Mouse (Mus musculus) adrenal gland, adult (tissue): ENCODE measurements around the gene Rexo4.

Experiments used
- DNase-seq, 2 experiments: peaks; one replicate each; pipeline ENCODE4 v3.0.0; 2022 to 2023; ENCODE audit warnings: low spot score in 1 of 2; ENCODE audit not compliant: inconsistent age in 2 of 2

Rexo4 gene

DNA sequence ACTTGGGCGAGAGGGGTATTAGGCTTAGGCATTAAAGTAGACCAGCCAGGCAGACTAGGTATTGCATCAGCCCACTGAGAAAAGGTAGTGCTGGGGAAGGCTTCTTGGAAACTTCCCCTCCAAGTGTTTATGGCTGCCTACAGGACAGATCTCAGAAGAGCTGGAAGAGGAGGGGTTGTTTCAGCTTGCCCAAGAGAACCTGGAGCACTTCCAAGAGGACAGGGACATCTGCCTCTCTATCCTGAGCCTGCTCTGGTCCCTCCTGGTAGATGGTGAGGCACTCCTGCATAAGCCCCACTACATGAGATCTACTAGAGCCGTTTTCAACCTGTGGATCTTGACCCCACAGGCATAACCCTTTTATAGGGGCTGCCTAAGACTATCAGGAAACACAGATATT, 13.8 kb downstream of the Rexo4 start:
- no peak for DNase-seq

DNA sequence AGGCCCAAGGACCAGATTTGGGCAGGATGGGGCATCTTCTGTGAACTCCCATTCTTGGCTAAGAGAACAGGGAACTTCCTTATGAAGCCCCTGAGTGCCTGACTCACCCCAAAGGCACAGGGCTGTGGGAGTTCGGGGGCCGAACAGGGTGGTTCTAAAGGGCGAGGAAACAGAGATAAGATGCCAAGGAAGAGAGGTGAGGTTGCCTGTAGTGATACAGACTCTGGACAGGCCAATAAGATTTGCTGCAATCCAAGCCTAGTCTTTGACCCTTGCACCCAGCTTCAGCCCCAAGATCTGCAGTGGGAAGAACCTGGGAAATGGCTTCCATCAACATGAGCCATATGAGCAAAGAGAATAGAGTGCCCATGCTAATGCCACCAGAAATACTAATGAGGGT, 20.9 kb downstream of the Rexo4 start:
- DNase-seq, result no peak

DNA sequence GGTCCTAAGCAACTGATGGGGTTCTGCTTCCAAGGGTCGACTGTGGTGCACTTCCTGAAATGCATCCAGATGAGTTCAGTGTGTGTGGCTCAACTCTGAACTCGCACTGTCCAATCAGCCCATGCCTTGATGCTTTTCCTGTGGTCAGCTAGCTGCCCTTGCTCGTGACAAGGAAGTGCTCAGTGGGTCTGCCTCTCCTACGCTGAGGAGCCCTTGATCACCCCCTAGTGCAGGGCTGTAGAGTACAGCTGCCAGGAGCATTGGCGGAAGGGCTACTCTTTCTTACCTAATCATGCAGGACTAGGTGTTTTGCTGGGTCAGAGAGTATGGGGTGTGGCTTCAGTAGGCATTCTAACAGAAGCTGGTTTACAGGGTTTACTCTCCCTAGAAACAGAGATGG, 22.6 kb downstream of the Rexo4 start:
- DNase-seq, result no peak

DNA sequence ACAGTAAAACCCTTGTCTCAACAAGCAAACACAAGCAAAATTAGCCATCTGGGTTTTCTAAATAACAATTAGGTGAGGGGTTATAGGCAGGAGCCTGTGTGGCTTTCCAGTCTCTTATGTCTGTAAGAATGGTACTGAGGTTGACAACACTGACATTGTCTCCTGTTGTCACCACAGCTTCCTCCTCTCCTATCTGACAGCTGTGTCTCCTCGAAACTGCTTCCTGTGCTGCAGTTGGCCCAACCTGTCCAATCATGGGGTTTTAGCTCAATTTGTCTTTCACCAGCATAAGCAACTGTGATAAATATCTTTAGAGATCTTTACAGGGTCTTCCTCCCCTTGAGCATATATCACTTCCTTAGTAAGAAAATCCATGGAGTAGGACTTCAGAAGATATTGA, 27.8 kb downstream of the Rexo4 start:
- peak in 1 of 2 experiments; percentile 66 for DNase-seq

DNA sequence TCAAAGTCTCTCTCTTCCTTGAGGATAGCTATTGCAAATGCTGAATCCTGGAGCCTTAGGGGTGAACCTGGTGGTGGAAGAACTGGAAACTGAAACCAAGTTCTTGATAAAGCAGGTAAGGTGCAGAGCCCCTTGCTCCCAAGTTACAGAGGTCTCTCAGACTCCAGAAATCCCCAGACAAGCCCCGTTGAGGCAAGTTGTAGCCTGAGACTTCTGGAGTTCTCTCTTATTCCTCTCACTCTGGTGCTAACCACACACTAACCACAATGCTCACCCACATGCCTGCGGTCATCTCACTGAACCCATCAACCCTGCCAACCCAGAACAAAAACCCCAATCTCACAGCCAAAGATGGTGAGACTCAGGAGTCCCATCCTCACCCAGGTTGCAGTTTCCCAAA, 28.9 kb downstream of the Rexo4 start:
- peak in 1 of 2 experiments; percentile 38 for DNase-seq

DNA sequence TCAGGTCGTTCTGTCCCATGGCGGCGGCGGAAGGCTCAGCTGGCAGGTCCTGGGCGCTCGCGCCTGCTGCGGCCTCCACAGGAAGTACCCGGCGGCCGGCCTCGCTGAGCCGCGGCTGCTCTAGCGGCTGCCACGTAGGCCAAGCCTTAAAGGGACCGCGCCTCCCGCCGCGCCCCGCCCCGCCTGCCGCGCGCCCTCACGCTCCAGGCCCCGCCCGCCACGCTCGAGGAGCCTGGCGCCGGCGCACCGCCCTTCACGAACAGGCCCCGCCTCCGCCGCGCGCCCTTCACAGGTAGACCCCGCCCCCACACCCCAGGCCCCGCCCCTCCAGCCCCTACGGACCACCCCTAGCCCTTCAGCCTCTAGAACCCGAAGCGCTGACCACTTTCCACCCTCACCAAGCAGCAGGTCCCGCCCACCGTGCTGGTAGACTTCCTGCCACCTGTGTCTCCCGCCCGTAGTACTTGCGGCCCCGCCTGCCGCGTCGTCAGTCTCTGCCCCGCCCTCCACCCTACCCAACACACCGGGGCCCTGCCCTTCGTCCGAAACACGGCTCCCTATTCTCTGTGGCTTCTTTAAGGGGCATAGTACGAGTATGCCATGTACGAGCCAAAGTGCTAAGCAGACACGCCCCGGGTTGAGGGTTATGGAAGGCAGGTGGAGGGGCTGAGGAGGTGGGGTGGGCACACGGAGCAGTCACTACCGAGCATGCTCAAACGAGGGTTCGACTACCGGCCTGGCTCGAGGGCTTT, 30.7 kb downstream of the Rexo4 start, which contains the start of the genes Surf4 and Stkld1:
Surf4 (minus strand) TSS at position 625 of the 752 bp plus-strand sequence.
Stkld1 (plus strand) TSS at position 744 of the 752 bp plus-strand sequence.
- DNase-seq, result peak; percentile 97

DNA sequence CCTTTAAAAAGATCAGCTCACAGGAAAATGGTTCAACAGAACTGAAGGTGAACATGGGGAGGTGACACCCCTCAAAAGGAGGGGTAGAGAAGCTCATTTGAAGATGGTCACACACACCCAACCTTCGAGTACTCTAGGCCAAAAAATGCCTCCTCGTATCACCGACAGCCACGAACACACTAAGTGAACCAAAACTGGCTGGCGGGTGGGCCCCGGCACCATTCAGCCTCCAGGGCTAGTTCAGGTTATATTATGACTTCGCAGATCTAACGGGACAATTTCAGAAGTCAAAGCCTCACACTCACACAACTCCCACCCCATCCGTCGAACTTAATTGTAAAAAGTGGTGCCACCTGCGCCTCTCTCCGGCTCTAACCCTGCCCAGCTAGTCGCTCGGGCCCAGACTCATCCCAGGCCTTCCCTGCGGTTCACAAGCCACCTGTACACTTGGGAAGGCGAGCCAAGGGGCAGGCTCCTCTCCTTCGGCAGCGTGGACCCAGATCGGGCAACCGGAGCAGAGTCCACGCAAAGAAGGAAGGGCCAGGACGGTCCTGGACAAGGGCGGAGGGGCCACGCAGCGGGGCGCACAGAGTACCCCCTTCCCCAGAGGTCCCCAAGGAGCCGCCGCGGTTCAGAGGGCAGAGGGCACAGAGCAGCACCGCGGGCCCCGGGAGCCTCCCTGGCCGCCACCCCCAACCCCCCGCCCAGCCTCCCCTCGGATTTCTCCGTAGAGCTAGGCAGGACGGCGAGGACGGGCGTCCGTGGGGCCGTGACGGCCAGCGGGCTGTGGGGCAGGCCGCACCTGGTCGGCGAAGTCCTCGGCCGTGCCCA, 31.5 kb downstream of the Rexo4 start:
- DNase-seq, result peak in 1 of 2 experiments; percentile 68

DNA sequence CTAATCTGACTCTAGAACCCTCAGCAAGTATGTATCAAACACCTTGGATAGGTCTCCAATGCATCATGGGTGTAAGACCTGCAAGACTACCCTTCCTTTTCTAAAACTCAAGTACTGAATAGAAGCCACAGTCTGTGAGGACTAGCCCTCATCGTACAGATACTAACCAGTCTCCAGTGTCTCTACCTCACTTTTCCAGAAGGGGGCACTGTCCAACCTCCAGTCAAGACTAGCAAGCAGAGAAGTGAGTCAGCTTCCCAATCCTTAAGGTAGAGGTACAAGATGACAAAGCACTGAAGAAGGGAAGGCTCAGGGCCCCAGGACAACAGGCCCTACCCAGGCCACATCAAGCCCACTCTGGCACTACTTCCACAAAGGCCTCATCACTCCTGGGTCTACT, 33.8 kb downstream of the Rexo4 start:
- DNase-seq, result peak; percentile 75 to 93

DNA sequence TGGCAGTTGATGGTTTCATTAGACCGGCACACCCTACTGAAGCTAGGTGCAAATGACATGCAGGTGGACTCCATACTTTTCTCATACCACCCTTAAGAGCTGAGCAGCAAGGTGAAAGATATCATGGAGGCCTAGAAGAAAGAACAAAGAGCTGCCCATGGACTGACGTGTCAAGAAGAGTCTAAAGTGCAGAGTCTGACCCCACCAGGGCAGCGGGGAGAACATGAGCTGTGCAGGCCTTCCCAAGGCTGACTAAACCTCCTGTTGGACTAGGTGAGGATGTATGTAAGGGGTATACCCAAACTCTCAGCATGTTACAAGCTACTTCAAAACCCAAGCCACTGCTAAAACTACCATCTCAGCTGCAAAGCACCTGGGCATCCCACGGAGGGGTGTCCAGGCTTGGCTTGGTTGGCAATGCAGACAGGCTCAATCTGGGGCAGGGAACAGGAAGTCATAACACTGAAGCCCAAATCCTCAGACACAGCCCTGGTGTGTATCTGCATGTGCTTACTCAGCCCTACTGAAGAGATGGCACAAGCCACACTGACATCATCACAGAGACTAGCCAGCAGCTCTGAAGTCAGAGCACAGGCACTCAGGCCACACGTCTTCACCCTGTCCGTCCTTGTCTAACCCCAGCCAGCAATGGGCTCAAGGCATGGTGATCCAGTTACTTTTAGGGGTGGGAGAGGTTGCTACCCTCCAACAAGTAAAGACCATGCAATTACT, 36.3 kb downstream of the Rexo4 start:
- peak in 1 of 2 experiments; percentile 45 for DNase-seq

DNA sequence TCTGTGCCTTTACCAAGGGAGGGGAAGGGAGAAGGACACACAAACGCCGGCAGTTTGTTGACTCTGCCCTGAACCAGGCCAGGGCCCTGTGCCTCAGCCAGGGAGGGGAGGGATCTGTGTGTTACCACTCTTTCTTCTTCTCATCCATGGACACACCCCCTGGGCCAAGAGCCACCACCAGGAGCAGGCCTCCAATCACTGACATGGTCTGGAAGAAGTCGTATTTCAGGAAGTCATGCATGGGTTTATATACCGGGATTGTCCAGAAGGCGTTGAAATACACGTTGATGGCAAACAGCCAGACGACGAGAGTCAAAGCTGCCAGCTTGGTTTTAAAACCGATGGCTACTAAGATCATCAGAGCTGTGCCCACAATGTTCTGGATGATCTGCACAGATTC, 42.4 kb downstream of the Rexo4 start:
- DNase-seq, result peak; percentile 75 to 86

DNA sequence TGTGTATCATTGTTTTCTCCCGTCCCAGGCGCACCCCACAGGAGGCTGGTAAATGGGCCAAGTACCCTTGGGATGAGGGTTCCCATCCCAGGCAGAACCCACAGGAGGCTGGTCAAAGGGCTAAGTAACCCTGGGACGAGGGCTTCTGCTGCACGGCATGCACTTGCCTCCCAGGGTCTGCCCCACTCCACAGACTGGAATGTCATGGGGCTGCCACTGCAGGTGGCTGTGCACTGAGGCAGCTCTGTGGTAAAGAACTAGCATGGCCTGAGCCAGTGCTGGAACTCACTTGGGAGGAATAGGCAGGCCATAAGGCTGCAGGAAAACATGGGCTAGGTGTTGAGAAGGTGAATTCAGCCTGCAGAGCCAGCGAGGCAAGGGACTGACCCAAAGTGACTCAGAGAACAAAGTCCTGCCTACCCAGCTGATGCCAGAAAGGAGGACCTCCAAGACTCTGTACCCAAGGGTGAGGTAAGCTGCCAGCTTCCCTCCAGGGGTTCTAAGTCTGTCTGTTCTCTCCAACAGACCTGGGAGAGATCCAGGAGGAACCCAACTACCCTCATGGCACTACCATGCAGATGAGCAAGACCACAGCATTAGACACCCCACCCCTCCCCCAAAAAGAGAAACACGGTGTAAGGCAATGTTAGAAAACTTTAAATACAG, 43.9 kb downstream of the Rexo4 start:
- peak in 1 of 2 experiments; percentile 53 for DNase-seq

DNA sequence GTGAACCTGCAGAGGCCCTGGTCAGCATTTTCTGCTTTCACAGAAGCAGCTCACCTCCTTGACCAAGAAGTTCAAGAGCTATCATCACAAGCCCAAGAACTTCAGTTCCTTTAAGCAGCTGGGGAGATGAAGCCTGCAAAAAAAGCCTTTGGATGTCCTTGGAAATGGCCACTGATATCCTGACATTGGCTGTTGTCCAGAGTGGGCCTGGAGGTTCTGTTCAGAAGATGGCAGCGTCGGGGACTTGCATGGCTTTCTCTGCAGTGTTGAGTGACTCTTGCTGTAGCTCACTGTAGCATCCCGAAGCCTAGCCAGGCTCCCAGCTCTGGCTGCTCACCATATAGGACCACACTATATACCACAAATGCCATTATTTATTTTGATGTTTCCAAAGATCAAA, 44.5 kb downstream of the Rexo4 start:
- peak; percentile 59 to 78 for DNase-seq

DNA sequence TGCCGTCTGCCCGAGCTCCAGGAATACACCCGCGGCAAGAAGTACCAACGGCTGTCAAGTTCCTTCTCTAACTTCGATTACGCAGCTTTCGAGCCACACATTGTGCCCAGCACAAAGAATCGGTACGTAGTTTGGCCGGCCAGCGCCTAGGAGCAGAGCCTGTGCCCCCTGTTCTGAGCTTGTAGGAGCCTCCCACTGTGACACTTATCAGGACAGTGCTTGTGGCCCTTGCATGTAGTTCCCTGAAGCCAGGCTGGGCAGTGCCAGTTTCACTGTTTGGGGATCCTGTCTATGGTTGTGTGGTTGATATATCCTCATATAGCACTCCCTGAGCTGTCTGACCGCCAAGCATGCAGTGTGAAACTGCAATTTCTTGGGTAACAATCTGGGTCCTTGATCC, 47.4 kb downstream of the Rexo4 start:
- DNase-seq, result no peak

DNA sequence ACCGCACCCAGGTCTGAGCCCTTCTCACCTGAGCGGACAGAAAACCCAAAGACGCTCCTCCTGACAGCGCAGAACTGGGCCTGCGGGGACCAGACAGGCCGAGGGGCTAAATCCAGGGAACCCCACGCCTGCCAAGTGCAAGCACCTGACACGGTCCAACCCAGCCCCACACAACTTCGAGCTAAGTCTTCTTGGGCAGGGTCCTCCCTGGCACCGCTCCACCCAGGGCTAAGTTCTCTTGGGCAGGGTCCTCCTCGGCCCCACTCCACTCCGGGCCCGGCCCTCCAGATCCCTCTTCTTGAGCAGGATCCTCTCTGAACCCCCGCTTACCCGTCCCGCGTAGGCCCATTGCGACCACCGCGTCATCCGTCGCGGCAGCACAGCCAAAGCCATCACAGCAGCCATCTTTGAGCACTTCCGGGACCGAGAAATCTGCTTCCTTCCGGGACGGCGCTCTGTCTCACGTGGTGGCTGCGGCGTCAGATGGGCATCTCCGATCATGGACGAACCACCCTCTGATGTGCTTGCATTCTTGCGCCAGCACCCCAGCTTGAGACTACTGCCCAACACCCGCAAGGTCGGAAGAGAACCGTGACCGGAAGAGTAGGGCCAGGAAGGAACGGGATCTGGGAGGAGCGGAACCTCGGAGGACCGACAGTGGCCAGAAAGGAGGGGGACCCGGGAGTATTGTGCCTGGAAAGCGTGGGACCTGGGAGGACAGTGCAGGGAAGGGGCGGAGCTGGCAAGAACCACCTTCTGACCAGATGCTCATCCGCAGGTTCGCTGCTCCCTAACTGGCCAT, 48.1 kb downstream of the Rexo4 start, which contains the start of the genes Surf2 and Surf1:
Surf2 (plus strand) TSS at position 441 of the 802 bp plus-strand sequence.
Surf1 (minus strand) TSS at position 604 of the 802 bp plus-strand sequence.
- DNase-seq, result peak; percentile 89 to 96

DNA sequence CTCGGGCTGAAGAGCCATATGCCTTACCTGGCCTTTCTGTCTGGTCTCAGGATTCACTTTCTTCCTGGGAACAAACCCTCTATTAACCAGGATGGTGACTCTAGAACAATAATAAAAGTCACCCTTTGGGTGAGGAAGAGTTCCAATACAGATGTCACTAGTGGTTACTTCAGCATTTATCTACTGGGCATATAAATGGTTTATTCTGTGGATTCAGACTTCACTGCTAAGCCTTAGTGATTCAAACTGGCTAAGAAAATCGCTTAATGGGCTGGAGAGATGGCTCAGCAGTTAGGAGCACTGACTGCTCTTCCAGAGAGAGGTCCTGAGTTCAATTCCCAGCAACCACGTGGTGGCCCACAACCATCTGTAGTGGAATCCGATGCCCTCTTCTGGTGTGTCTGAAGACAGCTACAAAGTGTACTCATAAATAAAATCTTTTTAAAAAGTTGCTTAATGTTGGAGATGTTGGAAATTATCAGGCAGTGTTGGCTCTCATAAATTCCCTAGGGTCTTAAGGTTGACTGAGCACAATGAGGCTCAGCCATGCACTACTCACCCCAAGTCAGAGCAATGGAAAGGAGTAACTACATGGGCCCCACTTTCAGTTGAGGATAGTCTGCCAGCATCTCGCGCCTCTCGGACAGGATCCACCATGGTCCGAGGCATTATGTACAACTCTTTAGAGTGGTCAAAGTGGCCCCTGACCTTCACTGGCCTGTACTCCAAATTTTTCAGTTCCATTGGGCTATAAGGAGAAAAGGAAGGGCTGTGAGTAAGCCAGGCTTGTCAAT, 49.8 kb downstream of the Rexo4 start:
- DNase-seq, result peak in 1 of 2 experiments; percentile 27

DNA sequence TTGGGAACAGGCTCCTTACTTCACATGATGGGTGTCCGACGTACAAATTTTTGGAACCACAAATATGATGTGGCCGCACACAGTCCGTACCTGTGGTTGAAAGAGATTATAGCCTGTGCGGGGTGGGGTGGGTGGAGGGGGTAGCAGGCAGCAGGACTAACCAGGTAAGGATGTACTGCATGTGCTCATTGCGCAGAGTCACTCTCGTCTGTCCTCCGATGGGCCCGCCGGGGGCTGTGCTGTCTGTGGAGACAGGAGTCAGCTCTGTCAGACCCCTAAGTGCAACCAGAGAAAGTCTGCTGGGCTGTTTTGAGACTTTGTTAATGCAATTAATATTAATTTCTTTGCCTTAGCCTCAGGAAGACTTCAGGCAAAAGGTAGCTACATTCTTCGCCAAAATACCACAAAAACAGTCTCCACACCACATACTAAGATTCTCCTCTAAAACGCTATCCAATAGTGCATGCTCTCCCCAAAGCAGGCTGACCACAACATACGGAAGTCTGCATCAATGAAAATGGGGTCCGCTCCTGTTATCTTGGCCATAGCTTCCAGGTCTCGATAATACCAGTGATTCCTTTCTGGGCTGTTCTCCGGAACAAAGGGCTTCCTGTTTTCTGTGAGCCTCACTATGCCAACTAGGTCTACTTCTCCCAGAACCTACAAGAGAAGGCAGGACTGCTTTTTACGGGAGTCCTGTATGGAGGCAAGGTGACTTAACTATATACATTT, 50.6 kb downstream of the Rexo4 start:
- peak in 1 of 2 experiments; percentile 34 for DNase-seq

DNA sequence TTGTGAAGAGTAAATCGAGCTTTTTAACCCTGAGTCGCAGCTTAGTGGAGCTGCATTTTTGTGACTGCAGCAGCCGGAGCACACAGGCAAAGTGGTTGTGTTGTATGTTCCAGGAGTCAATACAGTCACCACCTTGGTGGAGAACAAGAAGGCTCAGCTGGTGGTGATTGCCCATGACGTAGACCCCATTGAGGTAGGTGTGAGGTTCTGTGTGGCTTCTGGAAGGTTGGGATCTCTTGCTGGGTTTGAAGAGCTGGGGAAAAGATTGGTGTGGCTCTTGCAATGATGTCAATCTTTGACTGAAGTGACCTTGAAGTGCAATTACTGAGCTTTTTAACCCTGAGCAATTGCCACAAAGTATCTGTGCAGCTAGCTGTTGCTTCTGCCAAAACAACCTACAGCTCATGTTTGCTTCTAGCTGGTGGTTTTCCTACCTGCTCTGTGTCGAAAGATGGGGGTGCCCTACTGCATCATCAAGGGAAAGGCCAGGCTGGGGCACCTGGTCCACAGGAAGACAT, 51.9 kb downstream of the Rexo4 start:
- peak in 1 of 2 experiments; percentile 55 for DNase-seq
